Mouse (Mus musculus) MEL (cell line): Measurements from ENCODE around the gene Notch4. TPM values are rescaled to one million over a fixed set of nuclear protein-coding genes. Genes with fewer than 3 reads are reported as not detected.

Experiments used
- DNase-seq: peaks from one replicate; pipeline ENCODE4 v3.0.0; 2011; ENCODE audit warnings: low read depth, low spot score
- H3K27ac ChIP-seq: 2 replicates; pipeline ENCODE4 v1.5.1; 2012; ENCODE audit warnings: low read depth, mild to moderate bottlenecking, control low read depth, low read length, moderate library complexity; ENCODE audit not compliant: control insufficient read depth
- H3K27me3 ChIP-seq, 2 experiments: fragments of 150-350 bp in 1 of 2; sonication (generic) in 1 of 2; 2 replicates each; pipeline ENCODE4 v1.6.1; 2012; ENCODE audit warnings: low read length in 2 of 2, mild to moderate bottlenecking in 2 of 2, improper control_type of control experiment in 1 of 2, moderate library complexity in 1 of 2; ENCODE audit not compliant: insufficient read depth in 2 of 2, control insufficient read depth in 1 of 2
- H3K36me3 ChIP-seq, 2 experiments: 2 replicates each; pipeline ENCODE4 v1.6.1; 2012 to 2014; ENCODE audit warnings: low read length in 2 of 2, improper control_type of control experiment in 1 of 2, inconsistent platforms in 1 of 2, mild to moderate bottlenecking in 1 of 2; ENCODE audit not compliant: insufficient read depth in 2 of 2, control insufficient read depth in 1 of 2
- H3K4me1 ChIP-seq, 2 experiments: fragments of 150-350 bp in 1 of 2; sonication (generic) in 1 of 2; 2 replicates each; pipeline ENCODE4 v1.6.1; 2012; ENCODE audit warnings: low read length in 2 of 2, improper control_type of control experiment in 1 of 2, mild to moderate bottlenecking in 1 of 2; ENCODE audit not compliant: insufficient read depth in 2 of 2, control insufficient read depth in 1 of 2
- H3K4me3 ChIP-seq, 2 experiments: fragments of 150-350 bp in 1 of 2; sonication (generic) in 1 of 2; 2 replicates each; pipeline ENCODE4 v1.5.1; 2012; ENCODE audit warnings: low read depth in 2 of 2, low read length in 2 of 2, mild to moderate bottlenecking in 2 of 2, moderate library complexity in 2 of 2, control low read depth in 1 of 2, improper control_type of control experiment in 1 of 2; ENCODE audit not compliant: control insufficient read depth in 1 of 2, insufficient read depth in 1 of 2
- H3K79me2 ChIP-seq: 2 replicates; pipeline ENCODE4 v1.6.1; 2012; ENCODE audit warnings: mild to moderate bottlenecking, low read length, moderate library complexity; ENCODE audit not compliant: control insufficient read depth, poor library complexity, insufficient read depth
- H3K9ac ChIP-seq: 2 replicates; pipeline ENCODE4 v1.6.1; 2012; ENCODE audit warnings: low read depth, mild to moderate bottlenecking, control low read depth, low read length, moderate library complexity; ENCODE audit not compliant: control insufficient read depth, poor library complexity, severe bottlenecking
- H3K9me3 ChIP-seq: fragments of 150-350 bp; sonication (generic); replicated peaks from 2 replicates; pipeline ENCODE4 v1.6.1; 2012; ENCODE audit warnings: mild to moderate bottlenecking, low read length, improper control_type of control experiment, moderate library complexity; ENCODE audit not compliant: insufficient read depth
- BHLHE40 ChIP-seq: IDR thresholded peaks from 2 replicates; pipeline ENCODE4 v1.6.1; 2012; ENCODE audit warnings: low read depth, mild to moderate bottlenecking, inconsistent platforms, low read length, improper control_type of control experiment, borderline replicate concordance
- CHD1 ChIP-seq: IDR thresholded peaks from 2 replicates; pipeline ENCODE4 v1.6.1; 2012; ENCODE audit warnings: low read depth, mild to moderate bottlenecking, inconsistent platforms, low read length, improper control_type of control experiment
- CHD2 ChIP-seq: IDR thresholded peaks from 2 replicates; pipeline ENCODE4 v1.6.1; 2011; ENCODE audit warnings: low read length, improper control_type of control experiment
- CTCF ChIP-seq, 3 experiments: IDR thresholded peaks in 2 of 3; conservative IDR thresholded peaks in 1 of 3; 2 replicates each; pipeline ENCODE4 v1.5.1; 2011 to 2012; ENCODE audit warnings: low read length in 3 of 3, low read depth in 2 of 3, mild to moderate bottlenecking in 2 of 3, improper control_type of control experiment in 1 of 3, inconsistent platforms in 1 of 3, mixed read lengths in 1 of 3, moderate library complexity in 1 of 3; ENCODE audit not compliant: control insufficient read depth in 1 of 3, insufficient read depth in 1 of 3, poor library complexity in 1 of 3, severe bottlenecking in 1 of 3
- E2F4 ChIP-seq: IDR thresholded peaks from 2 replicates; pipeline ENCODE4 v1.6.1; 2011; ENCODE audit warnings: low read depth, low read length, improper control_type of control experiment, borderline replicate concordance
- EP300 ChIP-seq, 2 experiments: IDR thresholded peaks; 2 replicates each; pipeline ENCODE4 v1.6.1; 2011; ENCODE audit warnings: improper control_type of control experiment in 2 of 2, low read length in 2 of 2, low read depth in 1 of 2, mild to moderate bottlenecking in 1 of 2
- ETS1 ChIP-seq: IDR thresholded peaks from 2 replicates; pipeline ENCODE4 v1.6.1; 2012; ENCODE audit warnings: low read depth, mild to moderate bottlenecking, inconsistent platforms, low read length, improper control_type of control experiment, moderate library complexity
- HCFC1 ChIP-seq: IDR thresholded peaks from 2 replicates; pipeline ENCODE4 v1.6.1; 2012; ENCODE audit warnings: low read depth, mild to moderate bottlenecking, inconsistent platforms, low read length, improper control_type of control experiment, moderate library complexity
- MAZ ChIP-seq: IDR thresholded peaks from 2 replicates; pipeline ENCODE4 v1.6.1; 2012; ENCODE audit warnings: low read depth, mild to moderate bottlenecking, inconsistent platforms, low read length, improper control_type of control experiment
- MEF2A ChIP-seq: IDR thresholded peaks from 2 replicates; pipeline ENCODE4 v1.6.1; 2014; ENCODE audit warnings: low read depth, mild to moderate bottlenecking, inconsistent platforms, low read length, improper control_type of control experiment; ENCODE audit not compliant: poor library complexity, insufficient replicate concordance, severe bottlenecking; ENCODE audit errors: extremely low read depth
- MYB ChIP-seq: IDR thresholded peaks from 2 replicates; pipeline ENCODE4 v1.6.1; 2011; ENCODE audit warnings: mild to moderate bottlenecking, low read depth, low read length, improper control_type of control experiment
- MYC ChIP-seq: IDR thresholded peaks from 2 replicates; pipeline ENCODE4 v1.6.1; 2011; ENCODE audit warnings: low read depth, mild to moderate bottlenecking, low read length, improper control_type of control experiment, moderate library complexity
- NELFE ChIP-seq: IDR thresholded peaks from 2 replicates; pipeline ENCODE4 v1.6.1; 2011; ENCODE audit warnings: low read depth, low read length, improper control_type of control experiment
- NRF1 ChIP-seq: IDR thresholded peaks from 2 replicates; pipeline ENCODE4 v1.6.1; 2014; ENCODE audit warnings: low read depth, mild to moderate bottlenecking, inconsistent platforms, low read length, improper control_type of control experiment, moderate library complexity; ENCODE audit not compliant: poor library complexity, insufficient read depth, severe bottlenecking
- POLR2A ChIP-seq, 2 experiments: IDR thresholded peaks; 2 replicates each; pipeline ENCODE4 v1.6.1; 2011 to 2012; ENCODE audit warnings: low read length in 2 of 2, mild to moderate bottlenecking in 2 of 2, control low read depth in 1 of 2, improper control_type of control experiment in 1 of 2, low read depth in 1 of 2, moderate library complexity in 1 of 2; ENCODE audit not compliant: control insufficient read depth in 1 of 2, insufficient read depth in 1 of 2, poor library complexity in 1 of 2
- RAD21 ChIP-seq: IDR thresholded peaks from 2 replicates; pipeline ENCODE4 v1.6.1; 2011; ENCODE audit warnings: mild to moderate bottlenecking, low read depth, low read length, improper control_type of control experiment
- RCOR1 ChIP-seq: IDR thresholded peaks from 2 replicates; pipeline ENCODE4 v1.6.1; 2012; ENCODE audit warnings: low read depth, mild to moderate bottlenecking, inconsistent platforms, low read length, improper control_type of control experiment
- SIN3A ChIP-seq: IDR thresholded peaks from 2 replicates; pipeline ENCODE4 v1.6.1; 2012; ENCODE audit warnings: low read length, improper control_type of control experiment, inconsistent platforms
- SMC3 ChIP-seq: IDR thresholded peaks from 2 replicates; pipeline ENCODE4 v1.6.1; 2011; ENCODE audit warnings: low read depth, low read length, improper control_type of control experiment
- USF1 ChIP-seq: IDR thresholded peaks from 2 replicates; pipeline ENCODE4 v1.6.1; 2014; ENCODE audit warnings: low read depth, mild to moderate bottlenecking, inconsistent platforms, low read length, improper control_type of control experiment, moderate library complexity
- ZKSCAN1 ChIP-seq: IDR thresholded peaks from 2 replicates; pipeline ENCODE4 v1.6.1; 2012; ENCODE audit warnings: low read depth, mild to moderate bottlenecking, inconsistent platforms, low read length, improper control_type of control experiment, moderate library complexity
- polyA plus RNA-seq, 2 experiments: library from polyadenylated mRNA; stranded (reverse) in 1 of 2; unstranded in 1 of 2; fragments of >175 nt in 1 of 2; fragments of >200 nt in 1 of 2; gene quantifications; 2 replicates each; pipeline versions ENCODE4 v1.2.1 to v1.2.4; 2012; ENCODE audit warnings: low replicate concordance in 2 of 2, low read depth in 1 of 2; ENCODE audit not compliant: insufficient read length in 2 of 2, insufficient read depth in 1 of 2, missing spikeins in 1 of 2
- total RNA-seq: library from RNA; depleted of rRNA; stranded (reverse); fragments of 300-350 nt; gene quantifications from 2 replicates; pipeline ENCODE4 v1.2.3, GENCODE M21; 2012

The Notch4 gene
- total and polyA plus RNA-seq, 3 experiments = 0.15 to 21.9 (median 0.33) TPM

DNA sequence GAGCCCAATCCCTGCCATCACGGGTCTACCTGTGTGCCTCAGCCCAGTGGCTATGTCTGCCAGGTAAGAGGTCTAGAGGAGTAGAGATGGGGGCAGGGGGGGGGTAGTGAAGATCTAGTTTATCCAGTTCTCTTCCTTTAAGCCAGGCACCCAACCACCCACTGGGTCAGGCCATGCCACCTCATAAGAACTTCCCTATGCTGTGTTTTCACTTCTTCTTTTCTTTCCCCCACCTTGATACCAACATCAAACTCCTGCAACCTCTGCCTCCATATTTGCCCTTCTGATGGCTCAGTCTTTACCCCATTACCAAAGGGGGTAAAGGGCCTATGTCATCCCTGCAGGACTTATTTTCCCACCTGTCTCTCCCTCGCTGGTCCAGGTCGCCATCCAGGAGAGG, 14.0 kb downstream of the Notch4 start:
- Histone ChIP-seq H3K4me1 (no peaks in the 10 kb centered on the region), H3K4me3 (no peak overlapping the region), H3K9ac (no peak overlapping the region), H3K27me3 (no peaks in the 10 kb centered on the region; a peak in 2 of 4 replicates), H3K79me2 (no peaks in the 10 kb centered on the region), H3K27ac (no peak overlapping the region), H3K36me3 (no peaks in the 10 kb centered on the region), H3K9me3 (no peaks in the 10 kb centered on the region)
- TF ChIP-seq BHLHE40 (no peak), SMC3 (no peak), ZKSCAN1 (no peak)
- DNase-seq = no peak

DNA sequence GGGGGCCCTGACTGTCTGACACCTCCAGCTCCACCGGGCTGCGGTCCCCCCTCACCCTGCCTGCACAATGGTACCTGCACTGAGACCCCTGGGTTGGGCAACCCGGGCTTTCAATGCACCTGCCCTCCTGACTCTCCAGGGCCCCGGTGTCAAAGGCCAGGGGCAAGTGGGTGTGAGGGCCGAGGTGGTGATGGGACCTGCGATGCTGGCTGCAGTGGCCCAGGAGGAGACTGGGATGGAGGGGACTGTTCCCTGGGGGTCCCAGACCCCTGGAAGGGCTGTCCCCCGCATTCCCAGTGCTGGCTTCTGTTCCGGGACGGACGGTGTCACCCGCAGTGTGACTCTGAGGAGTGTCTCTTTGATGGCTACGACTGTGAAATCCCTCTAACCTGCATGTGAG, 18.5 kb downstream of the Notch4 start:
- TF ChIP-seq MEF2A (no peak), HCFC1 (no peak), MYB (no peak), MAZ (no peak), SIN3A (no peak), RCOR1 (no peak), EP300 (IDR thresholded peaks at IDR 0.05; ENCODE audit: low read depth in 1 of 2, low read length in 2 of 2) (no peak)
- H3K79me2 ChIP-seq = peaks cover 1% of the 10 kb centered on the region; the same call in 1 of the 2 replicates

DNA sequence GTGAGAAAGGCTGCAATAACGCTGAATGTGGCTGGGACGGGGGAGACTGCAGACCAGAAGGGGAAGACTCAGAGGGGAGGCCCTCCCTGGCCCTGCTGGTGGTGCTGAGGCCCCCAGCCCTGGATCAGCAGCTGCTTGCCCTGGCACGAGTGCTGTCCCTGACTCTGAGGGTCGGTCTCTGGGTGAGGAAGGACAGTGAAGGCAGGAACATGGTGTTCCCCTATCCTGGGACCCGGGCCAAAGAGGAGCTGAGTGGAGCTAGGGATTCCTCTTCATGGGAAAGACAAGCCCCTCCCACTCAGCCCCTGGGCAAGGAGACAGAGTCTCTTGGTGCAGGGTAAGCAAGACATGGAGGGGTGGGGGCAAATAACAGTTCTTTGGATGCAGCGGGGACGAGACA, 19.3 kb downstream of the Notch4 start:
- Histone ChIP-seq H3K9me3 (no peaks in the 10 kb centered on the region), H3K9ac (no peak overlapping the region), H3K27me3 (no peaks in the 10 kb centered on the region), H3K36me3 (peaks cover 0 to 5% of the 10 kb centered on the region in 2 experiments; a peak in 2 of 4 replicates), H3K27ac (no peak overlapping the region), H3K4me1 (peaks cover 2 to 9% of the 10 kb centered on the region in 2 experiments; a peak in 3 of 4 replicates), H3K79me2 (peaks cover 9% of the 10 kb centered on the region; the same call in 1 of the 2 replicates), H3K4me3 (no peak overlapping the region)
- TF ChIP-seq MYB = no peak
- TF ChIP-seq CHD2 = no peak
- TF ChIP-seq HCFC1 = no peak
- TF ChIP-seq SIN3A = no peak
- TF ChIP-seq MYC = no peak
- no peak for TF ChIP-seq ETS1
- no peak for TF ChIP-seq RAD21
- no peak for TF ChIP-seq POLR2A (IDR thresholded peaks at IDR 0.05; ENCODE audit: control insufficient read depth in 1 of 2, insufficient read depth in 1 of 2, low read depth in 1 of 2, low read length in 2 of 2, poor library complexity in 1 of 2)
- TF ChIP-seq SMC3 = no peak
- no peak for TF ChIP-seq MAZ
- no peak for TF ChIP-seq USF1
- TF ChIP-seq E2F4 = no peak
- TF ChIP-seq CHD1 = no peak
- no peak for TF ChIP-seq EP300 (IDR thresholded peaks at IDR 0.05; ENCODE audit: low read depth in 1 of 2, low read length in 2 of 2)
- TF ChIP-seq CTCF (IDR thresholded peaks at IDR 0.05 in 2 of 3, conservative IDR thresholded peaks at IDR 0.05 in 1 of 3; ENCODE audit: control insufficient read depth in 1 of 3, insufficient read depth in 1 of 3, low read depth in 2 of 3, low read length in 3 of 3, poor library complexity in 1 of 3, severe bottlenecking in 1 of 3) = no peak
- TF ChIP-seq RCOR1 = no peak
- TF ChIP-seq NELFE = no peak
- TF ChIP-seq BHLHE40 = no peak
- no peak for TF ChIP-seq NRF1
- no peak for DNase-seq

More for the DNA sequence above, 18.5 kb downstream of the Notch4 start:
- Histone ChIP-seq H3K36me3 (peaks cover 0 to 3% of the 10 kb centered on the region in 2 experiments; a peak in 1 of 4 replicates), H3K9ac (no peak overlapping the region), H3K27ac (no peak overlapping the region), H3K9me3 (no peaks in the 10 kb centered on the region), H3K4me1 (peaks cover 0 to 6% of the 10 kb centered on the region in 2 experiments; a peak in 1 of 4 replicates), H3K27me3 (no peaks in the 10 kb centered on the region), H3K4me3 (no peak overlapping the region)
- no peak for DNase-seq
